Comparison of ENCODE assay signal across 16 mouse cellular contexts in the genomic region with DNA sequence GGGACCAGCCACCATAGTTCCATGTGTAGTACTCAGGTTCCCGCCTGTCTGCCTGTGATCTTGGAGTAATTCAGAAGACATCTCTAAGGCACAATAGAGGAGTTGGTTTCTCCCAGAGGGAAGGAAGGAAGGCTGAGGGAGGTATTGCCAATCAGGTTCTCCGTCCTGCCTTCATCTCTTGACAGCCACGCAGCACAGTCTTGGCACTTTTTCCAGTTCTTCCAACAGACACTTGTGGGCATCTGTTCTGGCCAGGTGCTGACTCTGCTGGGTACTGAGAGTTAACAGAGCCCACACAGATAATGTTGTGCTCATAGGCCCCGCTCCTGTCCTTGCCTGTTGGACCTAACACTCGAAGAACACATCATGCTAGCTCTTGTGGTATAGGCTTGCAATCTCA. TPM values are rescaled to one million over a fixed set of nuclear protein-coding genes. Genes with fewer than 3 reads are reported as not detected.
"Had no signal": no experiment of that assay in that cellular context is flagged by ENCODE, and none has a peak within 500 bp of the region (broad histone marks: within the 10 kb centered on the region; RNA-seq: fewer than 3 reads in every experiment).

No protein-coding gene starts in this region.

- H3K9me3 ChIP-seq: kidney, embryonic 15.5 days; limb, embryonic 10.5 days; limb, embryonic 13.5 days; liver, embryonic 12.5 days; liver, embryonic 15.5 days; lung, embryonic 15.5 days; megakaryocyte, embryonic 14.5 days; midbrain, embryonic 10.5 days; midbrain, embryonic 13.5 days had no signal

- H3K27ac ChIP-seq: kidney, embryonic 15.5 days; limb, embryonic 10.5 days; limb, embryonic 13.5 days; liver, embryonic 12.5 days; liver, embryonic 15.5 days; lung, embryonic 15.5 days; midbrain, embryonic 10.5 days; midbrain, embryonic 13.5 days; stomach, postnatal 0 days had no signal

- H3K4me3 ChIP-seq: kidney, embryonic 15.5 days; limb, embryonic 10.5 days; limb, embryonic 13.5 days; liver, embryonic 12.5 days; liver, embryonic 15.5 days; lung, embryonic 15.5 days; megakaryocyte, embryonic 14.5 days; midbrain, embryonic 10.5 days; midbrain, embryonic 13.5 days; myocyte had no signal

- H3K4me1 ChIP-seq: megakaryocyte, embryonic 14.5 days had no signal

- H3K27me3 ChIP-seq: liver, embryonic 12.5 days; liver, embryonic 15.5 days; lung, embryonic 15.5 days; megakaryocyte, embryonic 14.5 days had no signal

- H3K9ac ChIP-seq: kidney, embryonic 15.5 days; limb, embryonic 13.5 days; liver, embryonic 12.5 days; liver, embryonic 15.5 days; lung, embryonic 15.5 days; midbrain, embryonic 13.5 days had no signal

- ATAC-seq: liver, embryonic 12.5 days; midbrain, embryonic 13.5 days had no signal

- H3K4me2 ChIP-seq: kidney, embryonic 15.5 days; limb, embryonic 13.5 days; liver, embryonic 12.5 days; liver, embryonic 15.5 days; lung, embryonic 15.5 days; midbrain, embryonic 13.5 days had no signal

RNA-seq across cellular contexts. Expression of a gene that starts 40.3 kb away (rescaled TPM):
- total RNA-seq: monocyte, adult 5-6 weeks had no signal
- polyA plus RNA-seq: limb, embryonic 10.5 days; limb, embryonic 13.5 days; liver, embryonic 12.5 days; liver, embryonic 15.5 days; lung, embryonic 15.5 days; midbrain, embryonic 10.5 days; stomach, embryonic 14.5 days had no signal

RNA-seq across cellular contexts. Expression of a gene that starts 54.0 kb away (rescaled TPM):
- total RNA-seq: left cerebral cortex, adult 18-20 months; left cerebral cortex, postnatal 25 days; monocyte, adult 5-6 weeks had no signal
- polyA plus RNA-seq: liver, embryonic 12.5 days; midbrain, embryonic 16.5 days had no signal
